Mouse (Mus musculus) testis, adult 10 weeks (tissue): ENCODE data around the gene Gm10663. TPM values are rescaled to one million over a fixed set of nuclear protein-coding genes. Genes with fewer than 3 reads are reported as not detected.

ENCODE experiments used
- polyA plus RNA-seq: library from polyadenylated mRNA; stranded (reverse); fragments of 350-450 nt; fragmentation: Illumina TruSeq; extraction: RNeasy Lipid Tissue Mini Kit (QIAGEN cat#74804); gene quantifications from one replicate; pipeline ENCODE4 v1.2.3, GENCODE M21; 2014; ENCODE audit warnings: low read depth, low replicate concordance

Gene Gm10663
- polyA plus RNA-seq: not detected

DNA sequence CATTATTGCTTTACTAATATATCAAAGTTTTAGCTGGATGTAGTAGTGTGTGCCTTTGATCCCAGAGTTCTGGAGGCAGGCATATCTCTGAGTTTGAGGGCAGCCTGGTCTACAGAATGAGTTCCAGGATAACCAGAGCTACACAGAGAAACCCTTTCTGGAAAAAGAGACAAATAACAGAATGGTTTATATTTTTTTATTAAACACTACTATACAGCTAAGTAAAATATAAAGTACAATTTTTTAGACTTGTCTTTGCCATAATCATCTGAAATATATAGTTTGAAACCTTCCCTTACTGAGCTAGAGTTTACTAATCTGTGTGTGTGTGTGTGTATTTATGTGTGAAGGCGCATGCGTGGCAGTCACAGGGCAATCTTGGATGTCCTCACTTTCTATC lies at the start of gene Gm10663:
Gene Gm10663, plus strand, starts transcription at position 301 of the 400 bp plus-strand sequence.

DNA sequence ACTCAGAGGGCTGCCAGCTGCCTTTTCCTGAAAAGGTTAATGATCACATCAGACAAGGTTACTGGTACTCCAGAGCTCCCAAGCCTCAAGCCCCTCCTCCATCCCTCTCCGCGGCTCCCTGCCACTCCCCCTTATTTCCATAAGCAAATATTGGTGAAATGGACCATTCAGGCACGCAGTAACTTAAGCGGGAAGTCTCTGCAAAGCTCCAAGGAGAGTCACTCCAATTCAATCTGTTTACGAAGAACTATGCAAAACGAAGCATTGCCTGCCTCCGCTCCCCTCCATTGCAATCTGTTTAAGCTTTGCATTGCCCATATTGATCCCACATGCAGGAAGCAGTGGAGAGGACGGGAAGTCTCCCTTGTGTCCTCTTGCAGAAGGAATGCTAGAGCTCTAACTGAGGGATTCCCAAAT lies 37.7 kb upstream of the Gm10663 start, which contains the start of gene Apela:
Gene Apela, minus strand, starts transcription at position 220 of the 417 bp plus-strand sequence.

Other genes starting within 250 kb of the Gm10663 start
- gene Klhl2, start 225.0 kb upstream of the Gm10663 start, polyA plus RNA-seq: 3.2 TPM
- gene Tmem192, start 127.8 kb upstream of the Gm10663 start, polyA plus RNA-seq: 9.9 TPM
- gene Trim75, start 87.2 kb upstream of the Gm10663 start, polyA plus RNA-seq: not detected
- gene Trim61, start 56.5 kb upstream of the Gm10663 start, polyA plus RNA-seq: 0.10 TPM
- not detected for gene Trim60, start 56.4 kb upstream of the Gm10663 start, polyA plus RNA-seq
- not detected for gene Apela, start 37.7 kb upstream of the Gm10663 start, polyA plus RNA-seq
- not detected for gene BC030870, start 54.5 kb downstream of the Gm10663 start, polyA plus RNA-seq